In the genomic region with DNA sequence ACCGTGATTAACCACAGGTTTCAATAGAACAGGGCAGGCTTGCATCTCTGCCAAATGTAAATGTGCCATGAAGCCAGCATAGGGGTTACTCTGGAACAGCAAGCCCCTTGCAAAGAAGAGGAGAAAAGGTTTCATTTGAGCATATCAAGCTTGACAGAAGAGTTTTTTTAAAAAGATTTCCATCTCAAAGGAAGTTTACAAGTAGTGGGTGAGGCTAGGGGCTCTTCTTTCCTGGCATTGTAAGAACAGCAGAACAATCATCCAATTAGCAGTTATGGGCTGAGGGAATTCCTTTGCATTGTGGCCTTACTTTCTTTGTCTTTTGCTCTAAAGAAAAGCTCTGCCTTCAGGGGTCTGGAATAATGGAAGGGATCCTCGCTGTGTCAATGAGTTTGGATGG, we compare ENCODE assay signal across 27 mouse cellular contexts.
DNase-seq lines count a peak whose midpoint lies in the region; ATAC-seq and TF ChIP-seq lines count a peak whose summit lies in the region.
"Had no signal": no experiment of that assay in that cellular context is flagged by ENCODE, and none has a peak within 500 bp of the region (broad histone marks: within the 10 kb centered on the region; RNA-seq: fewer than 3 reads in every experiment).

No protein-coding gene starts in this region.

- H3K4me3 ChIP-seq in embryonic facial prominence, embryonic 13.5 days = no peak overlapping the region
- H3K4me3 ChIP-seq in embryonic facial prominence, embryonic 10.5 days = no peak overlapping the region
- no peak overlapping the region for H3K4me3 ChIP-seq in lung, postnatal 0 days (ENCODE audit: low read depth, low read length)
- no peak overlapping the region for H3K4me3 ChIP-seq in lung, adult 2 months (replicated peaks; ENCODE audit: extremely low read depth, low read depth, low read length)
- no peak overlapping the region for H3K4me3 ChIP-seq in ES-Bruce4 (ENCODE audit: low read depth, low read length)
- H3K4me3 ChIP-seq: embryonic facial prominence, embryonic 15.5 days; gastrocnemius, adult 2 months; heart, embryonic 10.5 days; limb, embryonic 12.5 days; midbrain, embryonic 12.5 days; neural tube, embryonic 12.5 days had no signal

- H3K4me2 ChIP-seq in embryonic facial prominence, embryonic 13.5 days = no peak overlapping the region
- no peak overlapping the region for H3K4me2 ChIP-seq in lung, postnatal 0 days (replicated peaks; ENCODE audit: low read depth, low read length)
- H3K4me2 ChIP-seq: embryonic facial prominence, embryonic 15.5 days; limb, embryonic 12.5 days; liver, embryonic 11.5 days; midbrain, embryonic 12.5 days; neural tube, embryonic 12.5 days had no signal

- TF ChIP-seq POLR2A in lung, adult 2 months (IDR thresholded peaks at IDR 0.05; ENCODE audit: borderline replicate concordance, extremely low read depth, low read depth, low read length) = no peak
- no peak for TF ChIP-seq POLR2A in ES-Bruce4 (IDR thresholded peaks at IDR 0.05; ENCODE audit: insufficient read depth, low read length)
- no peak for TF ChIP-seq POLR2A in brain, embryonic 14.5 days (IDR thresholded peaks at IDR 0.05; ENCODE audit: borderline replicate concordance, extremely low read depth, insufficient read depth, insufficient read length, poor library complexity, severe bottlenecking)

- DNase-seq in embryonic facial prominence, embryonic 10.5 days (ENCODE audit: low spot score) = no peak
- peak; percentile 37 for DNase-seq in lung, postnatal 0 days (ENCODE audit: low spot score)
- no peak for DNase-seq in lung, adult 2 months
- peak; percentile 35 for DNase-seq in brain, embryonic 14.5 days (ENCODE audit: low read depth)
- DNase-seq: adrenal gland, postnatal 36 days; cerebellum, adult 11-12 months; gastrocnemius, adult 2 months; kidney, adult 11 months; kidney, postnatal 36 days; layer of hippocampus, postnatal 36 days; liver, postnatal 0 days; right cerebral cortex, adult 18-20 months; right cerebral cortex, postnatal 4 days; thymus, postnatal 14 days had no signal

- no peak overlapping the region for H3K9ac ChIP-seq in embryonic facial prominence, embryonic 13.5 days
- no peak overlapping the region for H3K9ac ChIP-seq in lung, postnatal 0 days (replicated peaks; ENCODE audit: low read depth)
- no peak overlapping the region for H3K9ac ChIP-seq in ES-Bruce4 (ENCODE audit: low read depth, poor library complexity, severe bottlenecking)
- H3K9ac ChIP-seq: embryonic facial prominence, embryonic 15.5 days; limb, embryonic 12.5 days; liver, postnatal 0 days; midbrain, embryonic 12.5 days; neural tube, embryonic 12.5 days had no signal

- H3K4me1 ChIP-seq in embryonic facial prominence, embryonic 13.5 days = peaks cover 23% of the 10 kb centered on the region
- peaks cover 26% of the 10 kb centered on the region for H3K4me1 ChIP-seq in embryonic facial prominence, embryonic 10.5 days
- no peaks in the 10 kb centered on the region for H3K4me1 ChIP-seq in lung, postnatal 0 days (ENCODE audit: insufficient read depth, low read depth, low read length)
- peaks cover 8% of the 10 kb centered on the region for H3K4me1 ChIP-seq in lung, adult 2 months (ENCODE audit: control insufficient read depth, insufficient read depth, low read length)
- H3K4me1 ChIP-seq in ES-Bruce4 (ENCODE audit: control insufficient read depth, insufficient read depth, low read length) = peaks cover 6% of the 10 kb centered on the region
- H3K4me1 ChIP-seq: neural tube, embryonic 12.5 days had no signal

- no peaks in the 10 kb centered on the region for H3K36me3 ChIP-seq in embryonic facial prominence, embryonic 13.5 days
- no peaks in the 10 kb centered on the region for H3K36me3 ChIP-seq in embryonic facial prominence, embryonic 10.5 days (replicated peaks)
- no peaks in the 10 kb centered on the region for H3K36me3 ChIP-seq in lung, postnatal 0 days (ENCODE audit: insufficient read depth, low read length)
- H3K36me3 ChIP-seq in ES-Bruce4 (ENCODE audit: control insufficient read depth, insufficient read depth, low read length, poor library complexity, severe bottlenecking) = no peaks in the 10 kb centered on the region
- H3K36me3 ChIP-seq: embryonic facial prominence, embryonic 15.5 days; G1E; heart, embryonic 10.5 days; limb, embryonic 12.5 days; midbrain, embryonic 12.5 days; neural tube, embryonic 12.5 days had no signal

- H3K27me3 ChIP-seq in embryonic facial prominence, embryonic 13.5 days = no peaks in the 10 kb centered on the region
- peaks cover 11% of the 10 kb centered on the region for H3K27me3 ChIP-seq in embryonic facial prominence, embryonic 10.5 days (replicated peaks; ENCODE audit: low read depth, poor library complexity, severe bottlenecking)
- no peaks in the 10 kb centered on the region for H3K27me3 ChIP-seq in lung, postnatal 0 days (replicated peaks; ENCODE audit: insufficient read depth, low read length)
- H3K27me3 ChIP-seq in ES-Bruce4 (ENCODE audit: control insufficient read depth, insufficient read depth, low read length, poor library complexity, severe bottlenecking) = no peaks in the 10 kb centered on the region
- H3K27me3 ChIP-seq: embryonic facial prominence, embryonic 15.5 days; limb, embryonic 12.5 days; neural tube, embryonic 12.5 days had no signal

- ATAC-seq in embryonic facial prominence, embryonic 13.5 days (ENCODE audit: insufficient number of reproducible peaks, insufficient read depth, low FRiP score, low TSS enrichment, low read depth) = no peak
- peak; percentile 61 for ATAC-seq in lung, postnatal 0 days
- ATAC-seq in inflammation-experienced regulatory T-cells, adult 6 months = no peak
- ATAC-seq in activated CD4-positive, CD25-positive, alpha-beta regulatory T cell, adult 4 months = no peak
- ATAC-seq: forebrain, embryonic 14.5 days; hindbrain, postnatal 0 days; liver, postnatal 0 days had no signal

- no peaks in the 10 kb centered on the region for H3K9me3 ChIP-seq in embryonic facial prominence, embryonic 13.5 days
- H3K9me3 ChIP-seq in embryonic facial prominence, embryonic 10.5 days = no peaks in the 10 kb centered on the region
- no peaks in the 10 kb centered on the region for H3K9me3 ChIP-seq in lung, postnatal 0 days (ENCODE audit: low read length)
- no peaks in the 10 kb centered on the region for H3K9me3 ChIP-seq in ES-Bruce4 (replicated peaks; ENCODE audit: control insufficient read depth, insufficient read depth, low read length, poor library complexity, severe bottlenecking)
- H3K9me3 ChIP-seq: embryonic facial prominence, embryonic 15.5 days; G1E; heart, embryonic 10.5 days; limb, embryonic 12.5 days; midbrain, embryonic 12.5 days; neural tube, embryonic 12.5 days had no signal

- 4% methylated on average over 2 of the region's 2 CpGs for WGBS in embryonic facial prominence, embryonic 13.5 days
- 10% methylated on average over 2 of the region's 2 CpGs for WGBS in embryonic facial prominence, embryonic 10.5 days
- WGBS in lung, postnatal 0 days = 40% methylated on average over 2 of the region's 2 CpGs
- 44% methylated on average over 2 of the region's 2 CpGs for WGBS in lung, adult 2 months

- TF ChIP-seq EP300 in lung, postnatal 0 days (IDR thresholded peaks at IDR 0.05) = peak; percentile 70
- peak; percentile 42; the same call in 1 of the 2 replicates for TF ChIP-seq EP300 in ES-Bruce4 (IDR thresholded peaks at IDR 0.05; ENCODE audit: insufficient read depth, low read depth, low read length)

- peak overlapping the region; percentile 55 for H3K27ac ChIP-seq in embryonic facial prominence, embryonic 13.5 days
- H3K27ac ChIP-seq in embryonic facial prominence, embryonic 10.5 days (replicated peaks) = no peak overlapping the region; the same call in 1 of the 2 replicates
- 0 out of 2 replicates have a peak overlapping the region, but pooled peaks have one; percentile 55 for H3K27ac ChIP-seq in lung, postnatal 0 days (ENCODE audit: low read length)
- H3K27ac ChIP-seq in ES-Bruce4 (ENCODE audit: insufficient read depth, low read length) = peak overlapping the region; percentile 56; the same call in 1 of the 2 replicates
- H3K27ac ChIP-seq: embryonic facial prominence, embryonic 15.5 days; gastrocnemius, adult 2 months; heart, embryonic 10.5 days; hindbrain, postnatal 0 days; midbrain, embryonic 12.5 days; neural tube, embryonic 12.5 days had no signal

- TF ChIP-seq CTCF in lung, postnatal 0 days (IDR thresholded peaks at IDR 0.05) = no peak
- TF ChIP-seq CTCF in lung, adult 2 months (IDR thresholded peaks at IDR 0.05; ENCODE audit: insufficient read depth, low read length) = no peak
- no peak for TF ChIP-seq CTCF in ES-Bruce4 (IDR thresholded peaks at IDR 0.05; ENCODE audit: low read depth, low read length)
- TF ChIP-seq CTCF in brain, embryonic 14.5 days (IDR thresholded peaks at IDR 0.05; ENCODE audit: borderline replicate concordance, extremely low read depth, insufficient read depth, insufficient read length) = no peak

Comparison
In these comparisons a context has a peak if more than half of its experiments do, and no peak if none do; other contexts are left out.
1. DNase-seq: peak in lung, postnatal 0 days (single experiment) and brain, embryonic 14.5 days (single experiment); none in embryonic facial prominence, embryonic 10.5 days (single experiment) and lung, adult 2 months (single experiment).